10 mouse cellular contexts compared by ENCODE assay signal in the genomic region with DNA sequence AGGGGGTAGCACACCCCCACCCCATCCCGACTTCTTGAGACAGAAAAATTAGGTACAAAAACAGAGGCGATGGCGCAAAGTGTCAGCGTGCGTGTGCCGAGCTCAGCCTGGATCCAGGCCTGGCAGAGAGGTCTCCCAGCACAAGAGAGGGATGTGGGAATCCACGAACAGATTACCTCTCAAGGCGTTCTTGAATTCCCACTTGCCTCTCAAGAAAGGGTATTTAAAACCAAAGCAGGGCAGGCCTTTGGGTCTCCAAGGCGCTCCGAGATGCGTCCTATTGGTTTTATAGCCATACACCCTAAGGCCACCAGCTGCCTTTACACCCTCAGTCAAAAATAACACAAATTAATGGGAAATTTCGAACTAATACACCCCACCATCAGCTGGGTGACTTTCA. TPM values are rescaled to one million over a fixed set of nuclear protein-coding genes. Genes with fewer than 3 reads are reported as not detected.
DNase-seq lines count a peak whose midpoint lies in the region; ATAC-seq and TF ChIP-seq lines count a peak whose summit lies in the region.
"Had no signal": no experiment of that assay in that cellular context is flagged by ENCODE, and none has a peak within 500 bp of the region (broad histone marks: within the 10 kb centered on the region; RNA-seq: fewer than 3 reads in every experiment).

No protein-coding gene starts in this region.

- H3K4me2 ChIP-seq in embryonic facial prominence, embryonic 15.5 days (replicated peaks), result peak overlapping the region; percentile 52
- H3K4me2 ChIP-seq in intestine, postnatal 0 days (replicated peaks; ENCODE audit: low read depth), result peak overlapping the region; percentile 85
- H3K4me2 ChIP-seq in neural tube, embryonic 14.5 days (ENCODE audit: low read depth, low read length), result peak overlapping the region; percentile 44; the same call in 1 of the 2 replicates

- peak overlapping the region; percentile 38 for H3K4me3 ChIP-seq in left cerebral cortex, adult 2 months
- peak overlapping the region; percentile 55 for H3K4me3 ChIP-seq in embryonic facial prominence, embryonic 15.5 days (replicated peaks)
- peak overlapping the region; percentile 64 for H3K4me3 ChIP-seq in intestine, postnatal 0 days (ENCODE audit: low read depth, low read length)
- H3K4me3 ChIP-seq in neural tube, embryonic 14.5 days (ENCODE audit: low read depth, low read length), result peak overlapping the region; percentile 27; the same call in 1 of the 2 replicates

- intact Hi-C loops in left cerebral cortex, adult 2 months (cut with DNase I), result no loop called here
- intact Hi-C loops in left cerebral cortex, postnatal 25 days (cut with DNase I), result no loop called here

- no peak overlapping the region for H3K9ac ChIP-seq in embryonic facial prominence, embryonic 15.5 days
- H3K9ac ChIP-seq in intestine, postnatal 0 days (ENCODE audit: low read depth, low read length), result peak overlapping the region; percentile 73; the same call in 1 of the 2 replicates
- peak overlapping the region; percentile 25; the same call in 1 of the 2 replicates for H3K9ac ChIP-seq in neural tube, embryonic 14.5 days (replicated peaks; ENCODE audit: low read depth, low read length)

- peak overlapping the region; percentile 34; the same call in 1 of the 2 replicates for H3K27ac ChIP-seq in left cerebral cortex, adult 2 months
- H3K27ac ChIP-seq in embryonic facial prominence, embryonic 15.5 days (replicated peaks), result no peak overlapping the region
- H3K27ac ChIP-seq in intestine, postnatal 0 days (ENCODE audit: low read depth, low read length), result no peak overlapping the region
- H3K27ac ChIP-seq in neural tube, embryonic 14.5 days (ENCODE audit: low read depth, low read length), result no peak overlapping the region

- peaks cover 78% of the 10 kb centered on the region for H3K27me3 ChIP-seq in embryonic facial prominence, embryonic 15.5 days
- peaks cover 73% of the 10 kb centered on the region for H3K27me3 ChIP-seq in intestine, postnatal 0 days (replicated peaks; ENCODE audit: control insufficient read depth, insufficient read depth, low read length)
- H3K27me3 ChIP-seq in neural tube, embryonic 14.5 days (ENCODE audit: control insufficient read depth, insufficient read depth, low read length), result peaks cover 56% of the 10 kb centered on the region
- H3K27me3 ChIP-seq: Patski had no signal

- H3K4me1 ChIP-seq in embryonic facial prominence, embryonic 15.5 days, result peaks cover 32% of the 10 kb centered on the region
- no peaks in the 10 kb centered on the region for H3K4me1 ChIP-seq in intestine, postnatal 0 days (replicated peaks; ENCODE audit: control insufficient read depth, insufficient read depth, low read length)
- peaks cover 17% of the 10 kb centered on the region; the same call in 1 of the 2 replicates for H3K4me1 ChIP-seq in neural tube, embryonic 14.5 days (ENCODE audit: control insufficient read depth, insufficient read depth, low read length)

- no peak for DNase-seq in left cerebral cortex, adult 2 months (ENCODE audit: extremely low spot score in 1 of 2, low spot score in 2 of 2)
- no peak for DNase-seq in left cerebral cortex, postnatal 25 days (ENCODE audit: low spot score in 2 of 2)
- DNase-seq in testis, postnatal 10 days (ENCODE audit: low spot score), result no peak
- no peak for DNase-seq in left cerebral cortex, adult 18-20 months (ENCODE audit: low spot score in 2 of 2)
- no peak for DNase-seq in cerebellum, adult 18-20 months
- DNase-seq: cerebellum, adult 11-12 months had no signal

- no peaks in the 10 kb centered on the region for H3K36me3 ChIP-seq in embryonic facial prominence, embryonic 15.5 days
- H3K36me3 ChIP-seq in intestine, postnatal 0 days (ENCODE audit: control insufficient read depth, insufficient read depth), result no peaks in the 10 kb centered on the region
- H3K36me3 ChIP-seq in neural tube, embryonic 14.5 days (ENCODE audit: control insufficient read depth, insufficient read depth, low read length), result no peaks in the 10 kb centered on the region

- no peak for ATAC-seq in embryonic facial prominence, embryonic 15.5 days (ENCODE audit: insufficient number of reproducible peaks, low FRiP score, low TSS enrichment, low read depth)
- no peak for ATAC-seq in intestine, postnatal 0 days
- ATAC-seq in neural tube, embryonic 14.5 days (ENCODE audit: low read depth), result no peak
- ATAC-seq: Patski had no signal

- no peaks in the 10 kb centered on the region for H3K9me3 ChIP-seq in embryonic facial prominence, embryonic 15.5 days (replicated peaks)
- H3K9me3 ChIP-seq in intestine, postnatal 0 days (ENCODE audit: control insufficient read depth), result no peaks in the 10 kb centered on the region
- no peaks in the 10 kb centered on the region for H3K9me3 ChIP-seq in neural tube, embryonic 14.5 days (ENCODE audit: control insufficient read depth, low read length)

- WGBS in embryonic facial prominence, embryonic 15.5 days, result 26% methylated on average over 12 of the region's 12 CpGs
- 13% methylated on average over 12 of the region's 12 CpGs for WGBS in intestine, postnatal 0 days
- 8% methylated on average over 12 of the region's 12 CpGs for WGBS in neural tube, embryonic 14.5 days

- no peak for TF ChIP-seq CTCF in left cerebral cortex, adult 2 months (IDR thresholded peaks at IDR 0.05)
- no peak for TF ChIP-seq CTCF in intestine, postnatal 0 days (IDR thresholded peaks at IDR 0.05; ENCODE audit: low read depth)

RNA-seq across cellular contexts. Expression of gene Foxf2, which starts 4.4 kb away (rescaled TPM):
- 1 to 10 TPM; 4.6 to 4.9 TPM for total RNA-seq in left cerebral cortex, adult 2 months (2021)
- total RNA-seq in left cerebral cortex, postnatal 25 days (2021), result 1 to 10 TPM; 5.1 TPM
- 4.8 and 5.8 TPM in 2 replicates for polyA plus RNA-seq in embryonic facial prominence, embryonic 15.5 days (2015; fragmentation: Nextera tagmentation; extraction: Ambion mirVana)
- polyA plus RNA-seq in intestine, postnatal 0 days (2015; fragmentation: Nextera tagmentation; extraction: Ambion mirVana), result 9.3 and 10.6 TPM in 2 replicates
- 3.4 and 4.5 TPM in 2 replicates for polyA plus RNA-seq in neural tube, embryonic 14.5 days (2014; fragmentation: Nextera tagmentation; extraction: Ambion mirVana)
- 1 to 10 TPM; 5.9 to 6.0 TPM for total RNA-seq in left cerebral cortex, adult 18-20 months (2021)
